Mouse (Mus musculus) Patski (cell line): ENCODE data around the gene Rnd1. TPM values are rescaled to one million over a fixed set of nuclear protein-coding genes. Genes with fewer than 3 reads are reported as not detected.

Source experiments
- ATAC-seq: fragments of 100-300 bp; one replicate; pipeline ENCODE4 v1.8.0; 2021
- CTCF ChIA-PET: fragments of 350-600 bp; sonication (Branson Sonifier 250); formaldehyde crosslinking; loops from one replicate; lab custom pipeline; 2022; ENCODE audit warnings: inconsistent platforms; lab: Charles Lee
- POLR2A ChIA-PET: fragments of 350-600 bp; sonication (Branson Sonifier 250); formaldehyde crosslinking; loops from one replicate; lab custom pipeline; 2022; ENCODE audit warnings: antibody characterized with exemption, inconsistent platforms; lab: Charles Lee
- DNase-seq: peaks from one replicate; pipeline ENCODE4 v3.0.0-alpha.2; 2011; ENCODE audit warnings: low read depth, low spot score
- H3K27me3 ChIP-seq: fragments of 371-371 bp; one replicate; pipeline ENCODE4 v1.5.1; 2021
- CTCF ChIP-seq: fragments of 100-300 bp; IDR thresholded peaks from one replicate; pipeline ENCODE4 v1.5.1; 2021
- in situ Hi-C: fragments of 300-500 bp; cut with MboI; formaldehyde crosslinking; loops from 3 replicates; pipeline ENCODE4 v1.11.1; 2018; ENCODE audit warnings: low pct_unique_long_range_greater_than_20kb, mixed read lengths
- polyA plus RNA-seq: library from polyadenylated mRNA; unstranded; gene quantifications from one replicate; pipeline ENCODE4 v1.2.3, GENCODE M21; 2021

Rnd1 gene
- polyA plus RNA-seq, 1 experiment from 2014 or later = 14.8 TPM

DNA sequence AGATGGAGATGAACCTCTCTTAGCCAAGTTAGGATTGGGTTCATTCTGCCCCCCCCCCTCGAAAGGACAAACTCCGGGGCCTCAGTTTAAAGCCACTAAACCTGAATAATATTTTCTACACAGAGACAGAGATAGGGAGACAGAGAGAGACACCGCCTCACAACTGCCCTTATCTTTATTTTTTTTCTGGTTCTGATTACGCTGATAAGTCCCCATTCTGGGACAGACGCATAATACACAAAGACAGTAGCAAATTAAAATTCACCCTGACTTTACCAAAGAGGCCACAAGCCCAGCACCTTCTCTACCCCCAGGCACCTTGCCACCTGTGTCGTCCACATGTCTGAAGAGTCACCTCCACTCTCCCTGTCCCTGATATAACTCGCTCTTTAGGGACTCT lies 4.4 kb upstream of the Rnd1 start:
- DNase-seq (no peak), ATAC-seq (no peak)
- in situ Hi-C loops = no loop called here
- POLR2A ChIA-PET = interaction anchor here (0.6 kb wide), 1 partner anchor 9 kb away, joined by 7 read pairs; no protein-coding TSS in a partner anchor
- CTCF ChIA-PET = no interaction called here
- H3K27me3 ChIP-seq = no peaks in the 10 kb centered on the region
- no peak for TF ChIP-seq CTCF

DNA sequence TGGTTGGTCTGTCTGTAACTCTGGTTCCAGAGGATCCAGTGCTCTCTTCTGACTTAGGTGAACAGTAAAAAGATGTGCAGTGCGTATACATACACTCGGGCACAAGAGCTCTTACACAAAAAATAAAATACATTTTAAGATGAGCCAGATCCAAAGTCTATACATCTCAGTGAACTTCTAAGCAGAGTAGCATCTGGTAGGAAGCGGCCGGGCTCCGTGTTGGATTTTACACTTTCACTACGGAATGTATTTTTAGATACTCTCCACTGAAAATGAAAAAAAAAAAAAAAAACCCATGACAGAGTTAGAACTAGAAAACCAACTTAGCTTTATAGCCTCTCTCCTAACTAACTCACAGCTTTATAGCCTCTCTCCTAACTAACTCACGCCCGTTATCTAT lies 3.4 kb upstream of the Rnd1 start:
- H3K27me3 ChIP-seq = no peaks in the 10 kb centered on the region
- CTCF ChIA-PET = interaction anchor here (0.7 kb wide), 1 partner anchor 10 kb away, joined by 3 read pairs; no protein-coding TSS in a partner anchor
- in situ Hi-C loops = no loop called here
- DNase-seq (no peak), ATAC-seq (no peak)
- POLR2A ChIA-PET = interaction anchor here (0.7 kb wide), 1 partner anchor 8 kb away, joined by 3 read pairs; no protein-coding TSS in a partner anchor
- no peak for TF ChIP-seq CTCF

DNA sequence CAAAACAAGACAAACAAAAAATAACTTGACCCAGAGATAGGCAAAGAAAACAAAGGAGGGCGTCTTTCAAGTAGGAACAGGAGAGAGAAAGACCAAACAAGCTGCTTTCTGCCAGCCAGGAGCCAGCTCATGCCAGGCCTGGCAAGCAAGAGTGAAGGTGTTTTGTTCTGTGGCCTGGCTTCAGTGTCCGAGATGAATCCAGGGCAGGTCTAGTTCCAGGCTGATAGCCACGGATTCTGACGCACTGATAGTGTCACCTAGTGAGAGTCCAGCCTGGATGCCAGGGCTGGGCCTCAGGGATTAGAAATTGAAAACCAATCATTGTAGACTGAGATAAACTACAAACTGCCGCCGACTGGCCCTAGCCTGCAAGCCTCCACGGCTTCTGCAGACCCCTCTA lies 716 bp upstream of the Rnd1 start:
- in situ Hi-C loops = no loop called here
- POLR2A ChIA-PET = interaction anchor here (0.7 to 2.2 kb wide), 2 partner anchors 9 to 15 kb away, joined by 3 to 7 read pairs; partner anchors contain the start of gene Ddx23
- TF ChIP-seq CTCF = no peak
- CTCF ChIA-PET = interaction anchor here (0.7 to 1.9 kb wide), 2 partner anchors 14 kb away, joined by 4 to 5 read pairs; no protein-coding TSS in a partner anchor
- no peak for DNase-seq
- no peak for ATAC-seq
- no peaks in the 10 kb centered on the region for H3K27me3 ChIP-seq

DNA sequence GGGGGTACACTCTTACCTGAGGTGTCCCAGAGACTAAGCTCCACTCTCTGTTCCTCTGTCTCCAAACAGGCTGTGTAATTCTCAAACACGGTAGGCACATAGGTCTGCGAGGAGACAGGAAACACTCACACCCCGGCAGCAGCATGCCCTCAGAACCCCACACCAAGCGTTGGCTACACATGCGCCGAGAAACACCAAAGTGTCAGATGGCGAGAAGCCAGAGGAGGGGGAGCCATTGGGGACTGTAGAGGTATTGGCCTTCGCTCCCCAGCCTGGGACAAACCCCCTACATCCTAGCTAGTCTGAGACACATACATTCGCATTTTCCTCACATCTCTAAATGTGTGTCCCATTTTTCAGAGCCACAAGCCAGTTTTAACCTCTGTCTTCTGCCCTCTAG lies 790 bp downstream of the Rnd1 start:
- in situ Hi-C loops = no loop called here
- DNase-seq = no peak
- no peak for TF ChIP-seq CTCF
- peak; percentile 22 for ATAC-seq
- POLR2A ChIA-PET = interaction anchor here (2.2 kb wide), 1 partner anchor 8 kb away, joined by 7 read pairs; no protein-coding TSS in a partner anchor
- no peaks in the 10 kb centered on the region for H3K27me3 ChIP-seq
- CTCF ChIA-PET = interaction anchor here (0.7 to 1.9 kb wide), 3 partner anchors 12 to 70 kb away, joined by 3 to 5 read pairs (median 4); no protein-coding TSS in a partner anchor

DNA sequence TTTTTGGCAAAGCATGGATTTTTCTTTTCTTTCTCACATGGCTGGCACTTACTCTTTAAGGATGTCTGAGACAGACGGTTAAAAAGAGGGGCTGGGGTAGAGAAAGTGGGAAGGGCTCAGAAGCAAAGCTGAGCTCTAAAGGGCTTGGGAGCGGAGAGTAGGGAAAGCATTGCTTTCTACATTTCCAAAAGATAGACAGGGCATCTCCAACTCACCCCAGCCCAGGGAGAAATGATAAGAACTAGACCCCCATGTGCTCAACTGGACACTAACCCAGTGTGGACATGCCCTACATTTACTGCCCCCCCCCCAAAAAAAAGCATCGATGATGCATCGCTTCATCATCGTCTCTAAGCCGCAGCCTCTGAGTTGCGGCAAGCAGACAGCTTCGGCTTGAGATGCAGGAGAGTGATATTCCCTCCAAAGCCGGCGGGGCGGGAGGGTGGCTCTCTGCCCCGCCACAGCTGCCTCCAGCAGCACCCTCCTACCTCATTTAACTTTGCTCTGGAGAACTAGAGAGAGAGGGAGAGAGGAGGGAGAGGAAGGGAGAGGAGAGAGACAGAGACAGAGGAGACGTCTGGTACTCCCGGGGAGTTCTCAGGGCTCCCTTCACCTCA lies 1.5 kb downstream of the Rnd1 start:
- ATAC-seq (no peak), DNase-seq (no peak)
- POLR2A ChIA-PET = interaction anchor here (1.0 to 2.2 kb wide), 2 partner anchors 7 to 20 kb away, joined by 4 to 7 read pairs; no protein-coding TSS in a partner anchor
- no peak for TF ChIP-seq CTCF
- CTCF ChIA-PET = interaction anchor here (1.1 kb wide), 1 partner anchor 23 kb away, joined by 4 read pairs; no protein-coding TSS in a partner anchor
- in situ Hi-C loops = no loop called here
- H3K27me3 ChIP-seq = no peaks in the 10 kb centered on the region

DNA sequence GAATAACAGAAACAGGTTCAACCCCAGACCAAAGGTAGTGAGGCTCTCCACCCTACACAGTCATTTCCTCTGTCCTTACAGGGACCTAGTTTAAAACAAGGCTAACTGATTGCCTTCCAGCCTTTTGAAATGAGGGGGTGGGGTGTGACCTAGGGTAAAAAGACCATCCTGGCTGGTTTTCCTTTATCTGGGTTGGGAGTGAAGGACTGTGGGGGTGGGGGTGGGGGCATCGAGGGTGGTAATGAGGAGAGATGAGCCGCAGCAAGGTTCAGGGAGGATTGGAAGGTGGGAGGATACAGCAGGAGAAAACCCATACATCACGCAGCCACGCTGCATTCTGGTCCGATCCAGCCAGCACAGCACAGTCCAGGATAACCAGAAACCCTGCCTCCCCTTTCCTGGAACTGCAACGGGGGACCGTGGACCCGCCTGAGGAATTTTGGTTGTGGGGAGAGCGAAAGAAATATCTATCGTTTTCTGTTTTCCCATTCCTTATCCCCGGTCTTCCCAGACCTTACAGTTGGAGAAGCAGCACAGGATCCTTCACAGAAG lies 2.2 kb downstream of the Rnd1 start:
- DNase-seq (no peak), ATAC-seq (no peak)
- in situ Hi-C loops = no loop called here
- CTCF ChIA-PET = interaction anchor here (1.1 kb wide), 1 partner anchor 23 kb away, joined by 4 read pairs; no protein-coding TSS in a partner anchor
- H3K27me3 ChIP-seq = no peaks in the 10 kb centered on the region
- no peak for TF ChIP-seq CTCF
- POLR2A ChIA-PET = interaction anchor here (1.0 kb wide), 1 partner anchor 20 kb away, joined by 4 read pairs; no protein-coding TSS in a partner anchor

DNA sequence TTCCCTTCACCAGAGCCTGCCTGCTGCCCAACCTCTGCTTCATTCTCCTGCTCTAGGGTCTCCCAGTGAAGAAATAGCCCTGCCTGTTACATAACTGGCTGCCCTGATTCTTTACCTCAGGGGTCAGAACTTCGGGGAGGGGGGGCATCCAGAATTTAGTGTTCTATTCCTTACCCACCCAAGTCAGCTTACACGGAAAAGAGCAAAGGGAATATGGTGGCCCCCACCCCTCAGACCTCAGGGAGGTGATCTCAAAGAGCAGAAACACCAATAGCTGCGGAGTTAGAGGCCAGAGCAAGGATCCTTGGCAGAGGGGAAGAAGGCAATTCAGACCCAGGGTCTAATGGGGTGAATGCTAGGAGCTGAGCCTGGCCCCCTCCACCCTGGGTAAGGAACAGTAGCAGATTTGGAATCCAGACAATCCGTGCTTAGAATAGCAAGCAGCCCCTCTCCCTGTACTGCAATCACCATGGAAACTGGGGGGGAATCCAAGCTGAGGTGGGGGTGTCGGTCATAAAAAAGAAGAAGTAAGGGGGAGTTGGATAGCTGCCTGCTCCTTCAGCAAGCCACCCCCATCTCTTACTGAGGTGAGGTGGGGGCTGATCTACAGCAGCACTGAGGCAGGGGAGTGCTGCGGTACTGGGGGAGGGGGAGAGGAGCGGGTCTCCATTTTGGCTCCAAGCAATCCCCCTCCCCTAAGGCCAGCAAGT lies 2.8 kb downstream of the Rnd1 start:
- ATAC-seq (no peak), DNase-seq (no peak)
- ChIA-PET CTCF (no interaction called here), POLR2A (interaction anchor here (1.2 kb wide), 1 partner anchor 89 kb away, joined by 3 read pairs; the partner anchor contains the start of gene Arf3)
- in situ Hi-C loops = no loop called here
- no peak for TF ChIP-seq CTCF
- H3K27me3 ChIP-seq = no peaks in the 10 kb centered on the region

DNA sequence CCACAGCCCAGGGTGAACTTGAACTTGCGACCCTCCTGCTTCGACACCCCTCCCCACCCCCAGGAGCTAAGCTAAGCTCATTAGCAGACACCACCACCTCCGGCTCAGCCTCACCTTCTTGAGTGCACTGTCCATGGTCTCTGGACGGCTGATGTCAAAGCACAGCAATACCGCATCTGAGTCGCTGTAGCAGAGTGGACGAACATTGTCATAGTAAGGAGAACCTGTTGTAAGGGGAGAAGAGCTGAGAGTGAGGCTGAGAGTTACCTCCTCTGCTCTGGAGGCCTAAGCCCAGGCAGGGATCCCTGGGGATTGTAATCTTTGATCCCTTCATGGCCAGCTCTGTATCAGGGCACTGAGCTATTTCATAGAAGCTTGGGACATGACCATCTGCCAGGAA lies 3.5 kb downstream of the Rnd1 start:
- no peaks in the 10 kb centered on the region for H3K27me3 ChIP-seq
- CTCF ChIA-PET = interaction anchor here (1.0 kb wide), 1 partner anchor 10 kb away, joined by 4 read pairs; no protein-coding TSS in a partner anchor
- in situ Hi-C loops = no loop called here
- TF ChIP-seq CTCF = no peak
- POLR2A ChIA-PET = interaction anchor here (1.2 kb wide), 1 partner anchor 89 kb away, joined by 3 read pairs; the partner anchor contains the start of gene Arf3
- no peak for ATAC-seq
- no peak for DNase-seq

DNA sequence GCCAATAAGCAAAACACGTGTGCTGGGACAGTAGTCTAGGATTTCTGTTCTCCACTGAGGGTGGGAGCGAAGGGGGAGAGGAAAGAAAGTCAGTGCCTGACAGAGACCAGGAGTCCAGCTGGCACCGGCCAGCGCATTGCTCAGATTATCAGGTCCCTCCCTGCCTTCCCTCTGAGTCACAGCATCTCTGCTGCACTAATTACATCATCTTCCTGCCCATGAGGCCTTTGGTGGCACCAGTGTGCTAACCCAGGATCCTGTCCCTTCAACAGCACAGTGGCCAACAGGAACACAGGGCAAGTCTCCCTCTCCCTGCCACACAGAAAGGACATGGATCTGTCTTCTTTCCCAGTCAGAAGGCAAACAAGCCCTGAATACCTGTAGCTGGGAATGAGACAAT lies 4.7 kb downstream of the Rnd1 start:
- DNase-seq = peak; percentile 44
- in situ Hi-C loops = no loop called here

More for the DNA sequence above, 4.7 kb downstream of the Rnd1 start:
- CTCF ChIA-PET = interaction anchor here (0.9 kb wide), 1 partner anchor 30 kb away, joined by 3 read pairs; no protein-coding TSS in a partner anchor
- ATAC-seq = peak; percentile 38
- no peaks in the 10 kb centered on the region for H3K27me3 ChIP-seq
- no peak for TF ChIP-seq CTCF
- POLR2A ChIA-PET = interaction anchor here (0.7 kb wide), 1 partner anchor 59 kb away, joined by 4 read pairs; no protein-coding TSS in a partner anchor
